9 mouse cellular contexts compared by ENCODE assay signal in the genomic region with DNA sequence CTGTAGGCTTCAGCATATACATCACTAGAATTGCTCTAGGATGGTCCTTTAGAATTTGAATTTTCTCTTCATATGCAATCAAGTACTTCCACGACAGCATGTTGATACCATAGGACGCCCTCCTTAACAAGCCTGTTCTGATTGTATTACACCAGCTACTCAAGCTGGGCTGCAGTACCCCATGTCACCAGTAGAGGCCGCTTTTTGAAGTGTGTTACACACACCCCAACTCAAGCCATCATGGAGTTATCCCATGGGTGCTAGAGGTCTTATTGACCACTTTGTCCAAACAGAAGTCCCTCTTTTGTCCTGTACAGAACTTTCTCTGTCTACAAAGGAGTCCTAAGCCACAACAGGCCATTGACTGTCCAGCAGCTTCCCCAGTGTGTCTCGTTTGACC.
DNase-seq lines count a peak whose midpoint lies in the region; ATAC-seq lines count a peak whose summit lies in the region.
"Had no signal": no experiment of that assay in that cellular context is flagged by ENCODE, and none has a peak within 500 bp of the region (broad histone marks: within the 10 kb centered on the region; RNA-seq: fewer than 3 reads in every experiment).

No protein-coding gene starts in this region.

- peaks cover 2% of the 10 kb centered on the region; the same call in 1 of the 2 replicates for H3K9me3 ChIP-seq in forebrain, embryonic 10.5 days
- H3K9me3 ChIP-seq in forebrain, embryonic 13.5 days (replicated peaks): no peaks in the 10 kb centered on the region
- H3K9me3 ChIP-seq: limb, embryonic 15.5 days had no signal

- H3K4me2 ChIP-seq in forebrain, embryonic 13.5 days: no peak overlapping the region
- H3K4me2 ChIP-seq: limb, embryonic 15.5 days had no signal

- ATAC-seq in forebrain, embryonic 13.5 days: no peak
- ATAC-seq in megakaryocyte, adult 5-6 weeks (ENCODE audit: poor library complexity, severe bottlenecking): peak; percentile 57

- H3K36me3 ChIP-seq in forebrain, embryonic 10.5 days (replicated peaks): no peaks in the 10 kb centered on the region
- no peaks in the 10 kb centered on the region for H3K36me3 ChIP-seq in forebrain, embryonic 13.5 days (ENCODE audit: poor library complexity, severe bottlenecking)
- H3K36me3 ChIP-seq in splenic B cell, adult 2 months (ENCODE audit: control insufficient read depth, insufficient read depth, low read length, poor library complexity, severe bottlenecking): no peaks in the 10 kb centered on the region
- H3K36me3 ChIP-seq: limb, embryonic 15.5 days had no signal

- WGBS in forebrain, embryonic 10.5 days: 61% methylated on average over 4 of the region's 4 CpGs
- 50% methylated on average over 4 of the region's 4 CpGs for WGBS in forebrain, embryonic 13.5 days

- H3K9ac ChIP-seq in forebrain, embryonic 13.5 days: no peak overlapping the region
- H3K9ac ChIP-seq: limb, embryonic 15.5 days had no signal

- H3K4me1 ChIP-seq in forebrain, embryonic 10.5 days: peaks cover 31% of the 10 kb centered on the region
- H3K4me1 ChIP-seq in forebrain, embryonic 13.5 days: peaks cover 21% of the 10 kb centered on the region

- no peak overlapping the region for H3K4me3 ChIP-seq in forebrain, embryonic 10.5 days
- H3K4me3 ChIP-seq in forebrain, embryonic 13.5 days: no peak overlapping the region
- H3K4me3 ChIP-seq: limb, embryonic 15.5 days had no signal

- DNase-seq in forebrain, embryonic 10.5 days (ENCODE audit: extremely low spot score, low spot score): peak; percentile 58
- peak; percentile 50 for DNase-seq in MN1 (ENCODE audit: low spot score)
- peak; percentile 81 for DNase-seq in cerebellum, adult 8-10 months
- peak; percentile 50 to 72 for DNase-seq in gastrocnemius, postnatal 4 days (ENCODE audit: low spot score in 2 of 2)
- DNase-seq in layer of hippocampus, adult 9-11 months: peak; percentile 41
- DNase-seq in splenic B cell, adult 2 months (ENCODE audit: low read depth, low spot score): peak; percentile 80

- peaks cover 4% of the 10 kb centered on the region; the same call in 1 of the 2 replicates for H3K27me3 ChIP-seq in forebrain, embryonic 10.5 days (ENCODE audit: poor library complexity, severe bottlenecking)
- H3K27me3 ChIP-seq in forebrain, embryonic 13.5 days: no peaks in the 10 kb centered on the region
- no peaks in the 10 kb centered on the region for H3K27me3 ChIP-seq in splenic B cell, adult 2 months (ENCODE audit: control insufficient read depth, insufficient read depth, low read length, poor library complexity, severe bottlenecking)
- H3K27me3 ChIP-seq: limb, embryonic 15.5 days had no signal

- peak overlapping the region; percentile 4; the same call in 1 of the 2 replicates for H3K27ac ChIP-seq in forebrain, embryonic 10.5 days
- H3K27ac ChIP-seq in forebrain, embryonic 13.5 days: no peak overlapping the region
- H3K27ac ChIP-seq: limb, embryonic 15.5 days had no signal
